Mouse (Mus musculus): ENCODE measurements around the gene Llph. TPM values are rescaled to one million over a fixed set of nuclear protein-coding genes. Genes with fewer than 3 reads are reported as not detected.
A peak's percentile ranks its signal among the peaks of the same experiment; 100 is the strongest.
"Not testable (repeated sequence)": the region's sequence is repeated elsewhere in the genome, so short reads cannot be mapped to it uniquely, and the experiment has no call there.

Llph gene
- polyA plus RNA-seq, 1 experiment from 2014 or later = 56.4 TPM

DNA sequence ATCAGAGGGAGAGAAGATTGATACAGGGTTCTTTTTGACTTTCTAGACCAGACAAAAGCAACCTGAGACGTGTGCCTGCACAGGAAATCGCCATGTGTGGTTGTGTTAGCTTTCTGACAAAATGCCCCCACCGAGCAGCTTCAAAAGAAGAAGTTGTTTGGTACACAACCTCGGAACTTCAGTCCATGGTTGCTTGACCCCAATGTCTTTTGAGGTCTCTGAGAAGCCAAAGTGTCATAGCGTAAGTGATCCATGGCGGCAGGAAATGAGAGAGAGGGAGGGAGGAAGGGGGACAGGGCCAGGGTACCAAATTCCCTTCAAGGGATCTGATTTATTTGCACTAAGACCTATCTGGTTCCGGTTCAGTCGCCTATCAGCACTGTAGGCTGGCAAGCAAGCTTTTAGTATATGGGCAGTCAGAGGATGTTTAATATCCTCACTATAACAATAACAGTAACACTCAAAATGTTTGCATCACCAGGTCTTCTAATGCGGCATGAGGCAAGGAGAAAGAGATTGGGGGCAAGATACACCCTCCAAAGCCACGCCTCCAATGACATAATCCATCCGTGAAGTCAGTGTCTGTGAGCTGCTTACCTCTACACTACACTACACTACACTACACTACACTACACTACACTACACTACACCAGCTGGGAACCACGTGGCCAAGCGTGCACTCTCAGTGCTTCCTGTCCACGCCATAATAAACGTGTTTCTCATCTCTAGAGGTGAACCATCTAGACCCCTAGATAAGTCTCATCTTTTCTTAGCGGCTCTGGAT lies 24.2 kb upstream of the Llph start:
- no peak overlapping the region for H3K9ac ChIP-seq
- peaks cover 42% of the 10 kb centered on the region for H3K27me3 ChIP-seq
- WGBS = 77% methylated on average over 16 of the region's 16 CpGs
- H3K36me3 ChIP-seq (replicated peaks) = no peaks in the 10 kb centered on the region
- no peak overlapping the region for H3K4me2 ChIP-seq
- ATAC-seq (ENCODE audit: low FRiP score) = no peak
- H3K27ac ChIP-seq = no peak overlapping the region
- no peaks in the 10 kb centered on the region for H3K9me3 ChIP-seq
- H3K4me1 ChIP-seq = peaks cover 11% of the 10 kb centered on the region
- H3K4me3 ChIP-seq (replicated peaks) = no peak overlapping the region

DNA sequence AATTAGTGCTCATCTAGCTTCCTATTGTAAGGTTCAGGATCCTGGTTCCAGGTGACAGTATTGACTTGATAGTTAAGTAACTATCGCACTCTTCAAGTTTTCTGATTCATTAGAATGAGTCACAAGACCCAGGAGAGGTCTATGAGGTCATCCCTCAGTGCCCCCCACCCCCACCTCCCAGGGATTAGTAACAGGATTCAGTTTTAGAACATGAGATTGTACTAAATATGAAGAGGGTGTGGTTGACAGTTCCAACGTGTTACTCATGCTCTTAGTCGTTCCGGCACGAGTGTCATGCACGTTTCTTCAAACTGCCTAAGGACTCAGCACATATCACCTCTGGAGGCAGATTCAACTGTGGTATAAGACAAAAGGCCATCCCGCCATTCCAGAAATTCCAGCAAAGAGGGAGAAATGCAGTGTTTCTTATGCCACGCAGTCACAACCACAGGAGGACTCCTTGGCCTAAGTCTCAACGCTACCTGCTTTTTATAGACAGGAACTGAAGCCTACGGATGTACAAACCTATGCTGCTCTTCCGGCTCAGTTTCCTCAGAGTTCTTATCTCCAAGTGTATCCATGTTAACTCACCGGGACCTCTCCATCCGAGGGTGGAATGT lies 22.2 kb upstream of the Llph start:
- Histone ChIP-seq H3K4me2 (no peak overlapping the region), H3K27ac (no peak overlapping the region), H3K36me3 (replicated peaks) (no peaks in the 10 kb centered on the region), H3K4me3 (replicated peaks) (no peak overlapping the region), H3K9ac (no peak overlapping the region), H3K27me3 (peaks cover 32% of the 10 kb centered on the region), H3K4me1 (peaks cover 17% of the 10 kb centered on the region), H3K9me3 (no peaks in the 10 kb centered on the region)
- no peak for ATAC-seq (ENCODE audit: low FRiP score)
- WGBS = 86% methylated on average over 13 of the region's 13 CpGs

DNA sequence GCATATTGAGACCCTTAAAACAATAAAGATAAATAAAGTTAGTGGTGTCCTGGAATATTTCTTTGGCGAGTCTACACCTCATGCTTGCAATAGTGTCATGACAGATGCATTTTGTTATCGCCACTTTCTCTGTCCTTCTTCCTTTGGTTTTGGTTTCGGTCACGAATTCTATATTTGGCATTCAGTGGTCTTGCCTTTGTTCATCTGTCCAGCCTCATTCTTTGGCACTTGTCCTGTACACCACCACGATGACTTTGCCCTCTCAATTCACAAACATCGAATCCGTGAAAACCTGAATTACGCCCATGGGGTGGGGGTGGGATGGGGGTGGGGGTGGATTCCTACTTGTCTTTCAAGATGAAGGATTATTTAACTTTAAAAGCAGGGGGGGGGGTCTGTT lies 18.9 kb upstream of the Llph start:
- ATAC-seq (ENCODE audit: low FRiP score) = no peak
- Histone ChIP-seq H3K4me1 (peaks cover 10% of the 10 kb centered on the region), H3K4me2 (no peak overlapping the region), H3K9me3 (peaks cover 5% of the 10 kb centered on the region), H3K36me3 (replicated peaks) (0 out of 2 replicates have a peak, but pooled peaks cover 5% of the 10 kb centered on the region), H3K27ac (no peak overlapping the region), H3K9ac (no peak overlapping the region), H3K4me3 (replicated peaks) (no peak overlapping the region), H3K27me3 (peaks cover 7% of the 10 kb centered on the region; the same call in 1 of the 2 replicates)
- 89% methylated on average over 8 of the region's 8 CpGs for whole genome bisulfite sequencing

DNA sequence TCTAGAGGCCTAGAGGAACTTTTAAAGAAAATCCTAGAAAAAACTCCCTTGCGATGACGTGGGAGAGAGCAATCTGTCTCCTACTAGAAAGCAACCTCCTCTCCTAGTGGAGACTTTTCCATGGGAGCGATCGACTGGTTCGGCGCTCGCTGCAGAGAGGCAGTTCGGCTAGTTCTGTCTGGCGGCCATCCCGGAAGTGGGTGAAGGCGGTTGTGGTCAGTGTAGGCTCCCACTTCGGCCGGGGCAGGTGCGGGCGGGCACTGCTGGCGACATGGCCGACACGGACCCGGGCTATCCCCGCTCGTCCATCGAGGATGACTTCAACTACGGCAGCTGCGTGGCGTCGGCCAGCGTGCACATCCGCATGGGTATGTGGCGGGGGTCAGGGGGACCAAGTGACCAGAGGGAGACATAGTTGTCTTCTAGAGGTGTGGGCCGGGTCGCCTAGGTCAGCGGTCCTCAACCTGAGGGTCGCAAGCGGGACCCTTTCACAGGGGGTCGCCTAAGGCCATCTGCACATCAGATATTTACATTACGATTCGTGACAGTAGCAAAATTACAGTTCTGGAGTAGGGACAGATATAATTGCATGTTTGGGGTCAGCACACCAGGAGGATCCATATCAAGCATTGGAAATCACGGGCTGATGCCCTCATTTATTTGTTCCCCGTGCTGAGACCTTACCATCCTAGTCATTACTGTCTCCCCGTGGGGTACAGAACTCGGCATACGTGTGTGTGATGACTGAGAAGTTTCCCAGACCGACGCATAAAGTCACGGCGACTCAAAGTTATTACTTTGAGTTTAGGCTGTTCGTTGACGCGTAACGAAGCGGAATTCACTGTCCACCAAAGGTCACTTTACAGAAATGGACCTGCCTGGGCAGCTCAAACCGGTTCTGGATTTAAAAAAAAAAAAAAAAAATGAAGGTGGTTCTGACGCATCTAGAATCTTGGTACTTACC lies 18.0 kb upstream of the Llph start:
- ATAC-seq (ENCODE audit: low FRiP score) = peak; percentile 90
- WGBS = 6% methylated on average over 53 of the region's 53 CpGs
- H3K27ac ChIP-seq = no peak overlapping the region

DNA sequence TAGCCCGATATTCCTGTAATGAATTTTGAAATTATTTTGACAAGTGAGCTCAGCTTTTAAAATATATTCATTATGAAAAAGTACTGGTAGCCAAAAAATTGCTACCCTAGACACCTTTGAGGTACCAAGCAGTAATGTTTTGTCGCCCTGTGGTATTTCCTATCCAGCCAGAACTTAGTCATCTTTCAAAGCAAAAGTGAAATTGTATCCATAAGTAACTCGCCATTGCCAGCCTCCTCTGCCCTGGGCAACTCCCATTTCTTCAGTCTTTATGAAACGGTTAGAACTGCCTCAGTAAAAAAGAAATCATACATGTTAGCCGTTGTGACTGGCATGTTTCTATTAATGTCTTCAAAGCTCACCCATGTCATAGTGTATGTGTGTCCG lies 17.3 kb upstream of the Llph start:
- H3K27ac ChIP-seq = no peak overlapping the region
- no peak overlapping the region for H3K9ac ChIP-seq
- ATAC-seq (ENCODE audit: low FRiP score) = no peak
- 78% methylated on average over 6 of the region's 6 CpGs for WGBS
- H3K36me3 ChIP-seq (replicated peaks) = 0 out of 2 replicates have a peak, but pooled peaks cover 5% of the 10 kb centered on the region
- no peaks in the 10 kb centered on the region for H3K27me3 ChIP-seq
- peak overlapping the region; percentile 76 for H3K4me2 ChIP-seq
- H3K4me3 ChIP-seq (replicated peaks) = peak overlapping the region; percentile 93
- peaks cover 5% of the 10 kb centered on the region for H3K9me3 ChIP-seq
- H3K4me1 ChIP-seq = peaks cover 10% of the 10 kb centered on the region

More for the DNA sequence above, 18.0 kb upstream of the Llph start:
- H3K4me2 ChIP-seq = peak overlapping the region; percentile 76
- peaks cover 5% of the 10 kb centered on the region for H3K9me3 ChIP-seq
- H3K36me3 ChIP-seq (replicated peaks) = 0 out of 2 replicates have a peak, but pooled peaks cover 5% of the 10 kb centered on the region
- H3K4me1 ChIP-seq = peaks cover 10% of the 10 kb centered on the region
- H3K9ac ChIP-seq = peak overlapping the region; percentile 87
- H3K4me3 ChIP-seq (replicated peaks) = peak overlapping the region; percentile 93
- H3K27me3 ChIP-seq = no peaks in the 10 kb centered on the region

- 91% methylated on average over 3 of the region's 3 CpGs for WGBS
- Histone ChIP-seq H3K4me1 (peaks cover 10% of the 10 kb centered on the region), H3K36me3 (replicated peaks) (0 out of 2 replicates have a peak, but pooled peaks cover 5% of the 10 kb centered on the region), H3K27ac (no peak overlapping the region), H3K27me3 (no peaks in the 10 kb centered on the region), H3K9ac (no peak overlapping the region), H3K4me2 (peak overlapping the region; percentile 76; the same call in 1 of the 2 replicates), H3K9me3 (peaks cover 5% of the 10 kb centered on the region), H3K4me3 (replicated peaks) (no peak overlapping the region)
- no peak for ATAC-seq (ENCODE audit: low FRiP score)
Observed at GRCm38 (mm10) chr10:120210096-120210495, 16.8 kb upstream of the Llph start.

DNA sequence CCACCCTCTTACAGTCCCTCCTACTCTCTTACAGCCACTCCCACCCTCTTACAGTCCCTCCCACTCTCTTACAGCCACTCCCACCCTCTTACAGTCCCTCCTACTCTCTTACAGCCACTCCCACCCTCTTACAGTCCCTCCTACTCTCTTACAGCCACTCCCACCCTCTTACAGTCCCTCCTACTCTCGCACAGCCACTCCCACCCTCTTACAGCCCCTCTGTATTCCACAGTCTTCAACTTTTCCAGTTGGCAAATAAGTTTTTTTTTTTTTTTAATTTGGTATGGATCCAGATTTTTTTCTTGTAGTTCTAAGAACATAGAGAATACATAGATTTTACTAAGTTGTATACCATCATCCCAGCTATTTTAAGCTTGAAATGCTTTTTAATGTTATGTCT lies 9.8 kb upstream of the Llph start:
- WGBS = 85% methylated on average over 1 of the region's 1 CpGs
- not testable (repeated sequence) for H3K9me3 ChIP-seq

DNA sequence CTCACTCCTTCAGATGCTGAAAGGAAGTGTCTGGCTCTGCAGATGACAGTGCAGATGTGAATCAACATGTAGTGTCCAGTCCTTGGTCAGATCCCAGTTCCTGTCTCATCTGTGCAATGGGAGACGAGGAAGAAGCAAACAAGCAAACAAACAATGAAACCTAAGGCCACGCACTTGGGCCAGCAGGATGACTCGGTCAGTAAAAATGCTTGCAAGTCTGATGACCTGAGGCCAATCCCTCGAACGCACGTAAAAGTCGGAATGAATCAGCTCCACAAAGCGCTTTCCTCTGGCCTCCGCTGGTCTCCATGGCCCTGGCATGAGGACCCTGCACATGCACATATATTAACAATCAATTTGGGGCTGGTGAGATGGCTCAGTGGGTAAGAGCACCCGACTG lies 7.9 kb upstream of the Llph start:
- Histone ChIP-seq H3K4me1 (no peaks in the 10 kb centered on the region), H3K27ac (no peak overlapping the region), H3K4me3 (replicated peaks) (no peak overlapping the region), H3K9ac (no peak overlapping the region), H3K36me3 (replicated peaks) (peaks cover 20% of the 10 kb centered on the region), H3K4me2 (no peak overlapping the region), H3K27me3 (no peaks in the 10 kb centered on the region), H3K9me3 (no peaks in the 10 kb centered on the region)
- 95% methylated on average over 10 of the region's 10 CpGs for WGBS
- no peak for ATAC-seq (ENCODE audit: low FRiP score)

More for the DNA sequence above, 9.8 kb upstream of the Llph start:
- H3K36me3 ChIP-seq (replicated peaks) = peaks cover 17% of the 10 kb centered on the region
- not testable (repeated sequence) for H3K4me3 ChIP-seq (replicated peaks); H3K4me1 ChIP-seq; ATAC-seq (ENCODE audit: low FRiP score); H3K9ac ChIP-seq; H3K27me3 ChIP-seq; H3K27ac ChIP-seq; H3K4me2 ChIP-seq

GRCm38 (mm10) chr10:120219578-120220359 lies 7.1 kb upstream of the Llph start:
- no peak overlapping the region for H3K9ac ChIP-seq
- H3K27me3 ChIP-seq = no peaks in the 10 kb centered on the region
- H3K4me3 ChIP-seq (replicated peaks) = no peak overlapping the region
- H3K36me3 ChIP-seq (replicated peaks) = peaks cover 26% of the 10 kb centered on the region
- H3K9me3 ChIP-seq = no peaks in the 10 kb centered on the region
- no peak overlapping the region for H3K4me2 ChIP-seq
- ATAC-seq (ENCODE audit: low FRiP score) = no peak
- H3K27ac ChIP-seq = no peak overlapping the region
- 90% methylated on average over 14 of the region's 14 CpGs for WGBS
- H3K4me1 ChIP-seq = no peaks in the 10 kb centered on the region

DNA sequence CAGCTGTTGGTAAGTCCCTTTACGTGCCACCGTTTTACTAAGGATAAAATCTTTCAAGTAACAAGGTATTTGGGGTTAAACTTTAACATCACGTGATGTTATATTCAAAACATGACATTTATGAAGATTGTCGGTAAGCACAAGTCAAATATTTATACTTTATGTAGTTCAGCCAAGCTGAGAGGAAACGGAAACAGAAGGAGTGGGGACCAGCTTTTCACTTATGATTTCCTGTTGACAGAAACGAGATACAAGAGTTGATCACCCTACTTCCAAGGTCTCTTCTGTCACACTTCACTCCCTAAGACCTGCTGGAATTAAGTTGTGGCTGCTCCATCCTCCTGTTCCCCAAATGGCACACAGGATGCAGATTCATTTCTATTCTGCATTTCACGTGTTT lies 6.1 kb upstream of the Llph start:
- peaks cover 26% of the 10 kb centered on the region for H3K36me3 ChIP-seq (replicated peaks)
- H3K4me3 ChIP-seq (replicated peaks) = no peak overlapping the region
- H3K27ac ChIP-seq = no peak overlapping the region
- H3K9ac ChIP-seq = no peak overlapping the region
- H3K4me1 ChIP-seq = no peaks in the 10 kb centered on the region
- no peaks in the 10 kb centered on the region for H3K27me3 ChIP-seq
- 91% methylated on average over 7 of the region's 7 CpGs for WGBS
- no peaks in the 10 kb centered on the region for H3K9me3 ChIP-seq
- no peak for ATAC-seq (ENCODE audit: low FRiP score)
- no peak overlapping the region for H3K4me2 ChIP-seq

DNA sequence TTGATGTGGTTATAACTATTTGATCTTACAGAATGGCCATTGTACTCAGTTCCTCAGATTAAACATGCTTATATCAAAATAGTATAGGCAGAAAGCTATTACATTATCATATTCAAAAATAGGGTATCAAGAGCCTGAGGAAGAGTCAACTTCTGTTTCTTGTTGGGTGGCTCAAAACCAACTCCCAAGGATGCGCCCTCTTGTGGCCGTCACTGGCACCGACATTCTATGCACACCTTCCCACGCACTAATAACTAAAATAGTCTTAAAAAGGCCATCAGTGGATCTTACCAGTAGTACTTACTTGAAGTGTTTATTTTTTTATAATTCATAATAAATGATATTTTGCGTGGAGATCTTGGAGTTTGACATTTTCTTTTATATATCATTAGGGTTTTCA lies 4.8 kb downstream of the Llph start:
- no peaks in the 10 kb centered on the region for H3K27me3 ChIP-seq
- peaks cover 27% of the 10 kb centered on the region for H3K36me3 ChIP-seq (replicated peaks)
- 32% methylated on average over 5 of the region's 5 CpGs for WGBS
- H3K4me2 ChIP-seq = no peak overlapping the region
- H3K9me3 ChIP-seq = no peaks in the 10 kb centered on the region
- H3K4me1 ChIP-seq = peaks cover 19% of the 10 kb centered on the region
- no peak overlapping the region for H3K27ac ChIP-seq
- no peak overlapping the region for H3K4me3 ChIP-seq (replicated peaks)
- no peak for ATAC-seq (ENCODE audit: low FRiP score)
- no peak overlapping the region for H3K9ac ChIP-seq
